Mouse (Mus musculus): ENCODE measurements at regions not wholly inside any gene's neighbourhood (a gene's known extent, or its start where the extent isn't known, plus 50 kb on each side); places are given as distances from the start of the nearest gene placed in this dataset.
"Not testable (repeated sequence)": the region's sequence is repeated elsewhere in the genome, so short reads cannot be mapped to it uniquely, and the experiment has no call there.

- H3K4me3 ChIP-seq (ENCODE audit: control insufficient read depth in 1 of 2, insufficient read depth in 1 of 2, low read depth in 2 of 2, low read length in 2 of 2) = no peak overlapping the region
- H3K27ac ChIP-seq (ENCODE audit: control insufficient read depth, low read depth, low read length) = no peak overlapping the region
- no peak for TF ChIP-seq MAFK (IDR thresholded peaks at IDR 0.05; ENCODE audit: borderline replicate concordance, low read depth, low read length)
- no peak for TF ChIP-seq GABPA (IDR thresholded peaks at IDR 0.05; ENCODE audit: low read depth, low read length)
- no peak for TF ChIP-seq E2F4 (IDR thresholded peaks at IDR 0.05; ENCODE audit: borderline replicate concordance, low read depth, low read length)
- TF ChIP-seq MAZ (IDR thresholded peaks at IDR 0.05; ENCODE audit: low read depth, low read length) = no peak
- no peak for TF ChIP-seq MYC (IDR thresholded peaks at IDR 0.05; ENCODE audit: low read depth, low read length)
- no peak for TF ChIP-seq TCF12 (IDR thresholded peaks at IDR 0.05; ENCODE audit: low read depth, low read length)
- no peak for TF ChIP-seq USF1 (IDR thresholded peaks at IDR 0.05; ENCODE audit: low read depth, low read length)
- H3K79me2 ChIP-seq (ENCODE audit: control insufficient read depth, insufficient read depth, low read length, poor library complexity) = no peaks in the 10 kb centered on the region
- H3K36me3 ChIP-seq (ENCODE audit: control insufficient read depth in 1 of 2, insufficient read depth in 2 of 2, low read length in 2 of 2) = no peaks in the 10 kb centered on the region
- H3K9ac ChIP-seq (ENCODE audit: control insufficient read depth, low read depth, low read length, poor library complexity, severe bottlenecking) = no peak overlapping the region
- no peaks in the 10 kb centered on the region for H3K9me3 ChIP-seq (replicated peaks; ENCODE audit: insufficient read depth, low read length)
- H3K4me1 ChIP-seq (ENCODE audit: control insufficient read depth in 1 of 2, insufficient read depth in 2 of 2, low read length in 2 of 2) = no peaks in the 10 kb centered on the region
- no peak for DNase-seq (ENCODE audit: low read depth, low spot score)
- H3K27me3 ChIP-seq (ENCODE audit: control insufficient read depth in 1 of 2, insufficient read depth in 2 of 2, low read length in 2 of 2) = no peaks in the 10 kb centered on the region
Observed at GRCm38 (mm10) chr13:6829346-6829745, 180.8 kb upstream of the Pfkp start.

DNA sequence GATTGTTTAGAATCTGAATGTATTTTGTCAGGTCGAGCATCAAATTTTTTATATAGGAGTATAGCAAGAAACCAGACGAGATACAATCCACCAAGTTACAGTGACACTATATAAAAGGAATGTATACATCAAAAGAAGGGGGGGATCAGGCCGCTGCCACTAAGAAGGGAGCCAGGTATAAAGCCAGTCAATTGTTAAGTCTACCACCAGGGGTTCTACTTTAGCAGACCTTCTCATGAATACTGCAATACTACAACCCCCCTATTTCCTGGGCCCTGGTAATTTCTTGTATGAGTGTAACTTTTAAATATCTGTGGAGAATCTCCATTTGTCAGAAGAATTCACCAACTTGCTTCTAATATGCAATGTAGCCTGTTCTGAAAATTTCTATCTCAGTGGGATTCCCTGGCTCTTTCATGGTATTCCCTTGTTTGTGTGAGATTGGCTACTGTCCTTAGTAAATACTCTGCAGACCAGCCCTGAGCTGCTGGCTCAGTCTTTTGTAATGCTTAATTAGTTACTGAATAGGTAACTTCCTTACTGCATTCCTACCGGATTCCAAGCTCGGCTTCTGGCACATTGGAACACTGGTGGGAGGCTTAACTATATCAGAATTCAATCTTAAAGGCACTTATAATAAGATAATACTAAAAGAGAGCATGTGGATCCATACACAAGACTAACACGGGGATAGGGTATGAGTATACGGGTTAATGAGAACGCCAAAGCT lies 180.2 kb upstream of the Pfkp start:
- not testable (repeated sequence) for H3K9ac ChIP-seq (ENCODE audit: control insufficient read depth, low read depth, low read length, poor library complexity, severe bottlenecking); H3K36me3 ChIP-seq (ENCODE audit: control insufficient read depth in 1 of 2, insufficient read depth in 2 of 2, low read length in 2 of 2); H3K4me3 ChIP-seq (ENCODE audit: control insufficient read depth in 1 of 2, insufficient read depth in 1 of 2, low read depth in 2 of 2, low read length in 2 of 2); H3K27me3 ChIP-seq (ENCODE audit: control insufficient read depth in 1 of 2, insufficient read depth in 2 of 2, low read length in 2 of 2); H3K4me1 ChIP-seq (ENCODE audit: control insufficient read depth in 1 of 2, insufficient read depth in 2 of 2, low read length in 2 of 2); DNase-seq (ENCODE audit: low read depth, low spot score); H3K27ac ChIP-seq (ENCODE audit: control insufficient read depth, low read depth, low read length); H3K9me3 ChIP-seq (replicated peaks; ENCODE audit: insufficient read depth, low read length); H3K79me2 ChIP-seq (ENCODE audit: control insufficient read depth, insufficient read depth, low read length, poor library complexity)

- Histone ChIP-seq H3K27ac (ENCODE audit: control insufficient read depth, low read depth, low read length) (no peak overlapping the region), H3K9me3 (replicated peaks; ENCODE audit: insufficient read depth, low read length) (no peaks in the 10 kb centered on the region), H3K4me1 (ENCODE audit: control insufficient read depth in 1 of 2, insufficient read depth in 2 of 2, low read length in 2 of 2) (no peaks in the 10 kb centered on the region), H3K4me3 (ENCODE audit: control insufficient read depth in 1 of 2, insufficient read depth in 1 of 2, low read depth in 2 of 2, low read length in 2 of 2) (no peak overlapping the region), H3K27me3 (ENCODE audit: control insufficient read depth in 1 of 2, insufficient read depth in 2 of 2, low read length in 2 of 2) (no peaks in the 10 kb centered on the region), H3K36me3 (ENCODE audit: control insufficient read depth in 1 of 2, insufficient read depth in 2 of 2, low read length in 2 of 2) (no peaks in the 10 kb centered on the region), H3K9ac (ENCODE audit: control insufficient read depth, low read depth, low read length, poor library complexity, severe bottlenecking) (no peak overlapping the region), H3K79me2 (ENCODE audit: control insufficient read depth, insufficient read depth, low read length, poor library complexity) (no peaks in the 10 kb centered on the region)
- TF ChIP-seq MAFK (IDR thresholded peaks at IDR 0.05; ENCODE audit: borderline replicate concordance, low read depth, low read length) (no peak), USF1 (IDR thresholded peaks at IDR 0.05; ENCODE audit: low read depth, low read length) (no peak), ZMIZ1 (IDR thresholded peaks at IDR 0.05; ENCODE audit: low read depth, low read length) (no peak), MAZ (IDR thresholded peaks at IDR 0.05; ENCODE audit: low read depth, low read length) (no peak), GATA1 (IDR thresholded peaks at IDR 0.05; ENCODE audit: low read depth, low read length) (no peak), ELF1 (IDR thresholded peaks at IDR 0.05; ENCODE audit: low read depth, low read length) (no peak), SMC3 (IDR thresholded peaks at IDR 0.05; ENCODE audit: low read depth, low read length) (no peak), MYC (IDR thresholded peaks at IDR 0.05; ENCODE audit: low read depth, low read length) (no peak), HCFC1 (IDR thresholded peaks at IDR 0.05; ENCODE audit: low read depth, low read length) (no peak), GABPA (IDR thresholded peaks at IDR 0.05; ENCODE audit: low read depth, low read length) (no peak), NRF1 (IDR thresholded peaks at IDR 0.05; ENCODE audit: insufficient read depth, low read depth, low read length, poor library complexity, severe bottlenecking) (no peak), UBTF (IDR thresholded peaks at IDR 0.05; ENCODE audit: borderline replicate concordance, insufficient read depth, low read depth, low read length) (no peak), CHD2 (IDR thresholded peaks at IDR 0.05; ENCODE audit: low read length) (no peak), USF2 (IDR thresholded peaks at IDR 0.05; ENCODE audit: borderline replicate concordance in 1 of 2, insufficient read depth in 1 of 2, low read depth in 1 of 2, low read length in 2 of 2) (no peak), RAD21 (IDR thresholded peaks at IDR 0.05; ENCODE audit: low read depth, low read length) (no peak), POLR2AphosphoS5 (IDR thresholded peaks at IDR 0.05; ENCODE audit: borderline replicate concordance, low read depth, low read length) (no peak), MAX (IDR thresholded peaks at IDR 0.05; ENCODE audit: low read length) (no peak), ZNF384 (IDR thresholded peaks at IDR 0.05; ENCODE audit: low read depth, low read length) (no peak), ETS1 (IDR thresholded peaks at IDR 0.05; ENCODE audit: low read depth, low read length) (no peak)
- DNase-seq (ENCODE audit: low read depth, low spot score) = no peak
Observed at GRCm38 (mm10) chr13:6802243-6803157, 153.9 kb upstream of the Pfkp start.
